ENCODE assay signal across 17 mouse cellular contexts in genomic region chr7:92532351-92533036, GRCm38 (mm10). TPM values are rescaled to one million over a fixed set of nuclear protein-coding genes. Genes with fewer than 3 reads are reported as not detected.
DNase-seq lines count a peak whose midpoint lies in the region; ATAC-seq and TF ChIP-seq lines count a peak whose summit lies in the region.
"Had no signal": no experiment of that assay in that cellular context is flagged by ENCODE, and none has a peak within 500 bp of the region (broad histone marks: within the 10 kb centered on the region; RNA-seq: fewer than 3 reads in every experiment).

No protein-coding gene starts in this region.

- no peak overlapping the region for H3K9ac ChIP-seq in hindbrain, embryonic 13.5 days
- H3K9ac ChIP-seq in midbrain, postnatal 0 days (replicated peaks; ENCODE audit: low read length, poor library complexity, severe bottlenecking): no peak overlapping the region; the same call in 1 of the 2 replicates
- H3K9ac ChIP-seq: embryonic facial prominence, embryonic 12.5 days; limb, embryonic 15.5 days; lung, embryonic 14.5 days had no signal

- no peaks in the 10 kb centered on the region for H3K36me3 ChIP-seq in hindbrain, embryonic 13.5 days
- no peaks in the 10 kb centered on the region for H3K36me3 ChIP-seq in midbrain, postnatal 0 days (ENCODE audit: insufficient read depth, low read length)
- H3K36me3 ChIP-seq: embryonic facial prominence, embryonic 12.5 days; limb, embryonic 15.5 days had no signal

- no peak for TF ChIP-seq CTCF in brain, embryonic 14.5 days (IDR thresholded peaks at IDR 0.05; ENCODE audit: borderline replicate concordance, extremely low read depth, insufficient read depth, insufficient read length)
- TF ChIP-seq CTCF in midbrain, postnatal 0 days (IDR thresholded peaks at IDR 0.05): no peak

- WGBS in hindbrain, embryonic 13.5 days: 25% methylated on average over 6 of the region's 6 CpGs
- WGBS in midbrain, postnatal 0 days: 26% methylated on average over 6 of the region's 6 CpGs

- DNase-seq in MN1 (ENCODE audit: low spot score): peak; percentile 35
- peak; percentile 89 for DNase-seq in brain, embryonic 14.5 days (ENCODE audit: low read depth)
- peak; percentile 63 for DNase-seq in midbrain, postnatal 0 days (ENCODE audit: low spot score)
- DNase-seq in right cerebral cortex, adult 18-20 months: no peak
- DNase-seq in lung, postnatal 10 days: no peak
- DNase-seq in cerebellum, adult 9-10 months: no peak
- DNase-seq: cerebellum, adult 9-11 months; gastrocnemius, postnatal 25 days; layer of hippocampus, adult 9-11 months; lung, embryonic 14.5 days; right cerebral cortex, postnatal 14 days; thymus, adult 18-20 months had no signal

- peak overlapping the region; percentile 65 for H3K27ac ChIP-seq in hindbrain, embryonic 13.5 days
- H3K27ac ChIP-seq in midbrain, postnatal 0 days (ENCODE audit: low read depth, low read length): peak overlapping the region; percentile 55; the same call in 1 of the 2 replicates
- H3K27ac ChIP-seq: embryonic facial prominence, embryonic 12.5 days; limb, embryonic 15.5 days had no signal

- H3K4me1 ChIP-seq in hindbrain, embryonic 13.5 days (replicated peaks): peaks cover 14% of the 10 kb centered on the region
- no peaks in the 10 kb centered on the region for H3K4me1 ChIP-seq in midbrain, postnatal 0 days (ENCODE audit: insufficient read depth, low read length)
- H3K4me1 ChIP-seq: embryonic facial prominence, embryonic 12.5 days; limb, embryonic 15.5 days had no signal

- no peaks in the 10 kb centered on the region for H3K27me3 ChIP-seq in hindbrain, embryonic 13.5 days
- H3K27me3 ChIP-seq in midbrain, postnatal 0 days (ENCODE audit: insufficient read depth, low read length): no peaks in the 10 kb centered on the region
- H3K27me3 ChIP-seq: embryonic facial prominence, embryonic 12.5 days; limb, embryonic 15.5 days had no signal

- no peak overlapping the region for H3K4me2 ChIP-seq in hindbrain, embryonic 13.5 days
- H3K4me2 ChIP-seq in midbrain, postnatal 0 days (ENCODE audit: low read depth, low read length, poor library complexity, severe bottlenecking): no peak overlapping the region
- H3K4me2 ChIP-seq: embryonic facial prominence, embryonic 12.5 days; heart, embryonic 11.5 days; limb, embryonic 15.5 days; lung, embryonic 14.5 days had no signal

- no peaks in the 10 kb centered on the region for H3K9me3 ChIP-seq in hindbrain, embryonic 13.5 days
- H3K9me3 ChIP-seq in midbrain, postnatal 0 days (ENCODE audit: low read length): no peaks in the 10 kb centered on the region
- H3K9me3 ChIP-seq: embryonic facial prominence, embryonic 12.5 days; limb, embryonic 15.5 days had no signal

- no peak for TF ChIP-seq POLR2A in brain, embryonic 14.5 days (IDR thresholded peaks at IDR 0.05; ENCODE audit: borderline replicate concordance, extremely low read depth, insufficient read depth, insufficient read length, poor library complexity, severe bottlenecking)

- ATAC-seq in hindbrain, embryonic 13.5 days (ENCODE audit: low FRiP score): peak; percentile 85
- ATAC-seq in midbrain, postnatal 0 days (ENCODE audit: low FRiP score): peak; percentile 77
- ATAC-seq: CD4-positive, CD25-positive, alpha-beta regulatory T cell, adult 4 months had no signal

- H3K4me3 ChIP-seq in hindbrain, embryonic 13.5 days: no peak overlapping the region
- no peak overlapping the region for H3K4me3 ChIP-seq in midbrain, postnatal 0 days (ENCODE audit: low read depth, low read length)
- H3K4me3 ChIP-seq: embryonic facial prominence, embryonic 12.5 days; limb, embryonic 15.5 days had no signal

RNA-seq across cellular contexts. Expression of gene Ccdc90b, which starts 28.5 kb away (rescaled TPM):
- 37.3 and 40.8 TPM in 2 replicates for polyA plus RNA-seq in brain, embryonic 14.5 days (2012; rRNA removed)
- 73.0 and 80.1 TPM in 2 replicates for polyA plus RNA-seq in hindbrain, embryonic 13.5 days (2015; fragmentation: Nextera tagmentation; extraction: Ambion mirVana)
- 39.6 and 52.2 TPM in 2 replicates for total RNA-seq in midbrain, postnatal 0 days (2014; rRNA removed)
- polyA plus RNA-seq in midbrain, postnatal 0 days (2015; fragmentation: Nextera tagmentation; extraction: Ambion mirVana): 44.1 and 47.3 TPM in 2 replicates

Comparison
In these comparisons a context has a peak if more than half of its experiments do, and no peak if none do; other contexts are left out.
1. DNase-seq: peak in MN1 (single experiment), brain, embryonic 14.5 days (single experiment) and midbrain, postnatal 0 days (single experiment); none in right cerebral cortex, adult 18-20 months (single experiment), lung, postnatal 10 days (single experiment) and cerebellum, adult 9-10 months (single experiment).